Mouse (Mus musculus) G1E (cell line): ENCODE data around the gene Mapkapk3.

Experiments used
- CTCF ChIP-seq: IDR thresholded peaks from 2 replicates; pipeline ENCODE4 v1.5.1; 2012; ENCODE audit warnings: low read depth, low read length, inconsistent platforms, mixed read lengths
- GATA1 ChIP-seq: IDR thresholded peaks from 2 replicates; pipeline ENCODE4 v1.6.1; 2012; ENCODE audit warnings: borderline replicate concordance, low read length, inconsistent platforms, mixed read lengths
- GATA2 ChIP-seq: IDR thresholded peaks from 2 replicates; pipeline ENCODE4 v1.6.1; 2012; ENCODE audit warnings: low read depth, low read length, inconsistent platforms, borderline replicate concordance
- POLR2AphosphoS5 ChIP-seq: IDR thresholded peaks from 2 replicates; pipeline ENCODE4 v1.6.1; 2012; ENCODE audit warnings: low read depth, low read length, inconsistent platforms; ENCODE audit not compliant: insufficient replicate concordance
- TAL1 ChIP-seq: conservative IDR thresholded peaks from 2 replicates; pipeline ENCODE4 v1.6.1; 2012; ENCODE audit warnings: low read depth, low read length, inconsistent platforms, mixed read lengths

- TF ChIP-seq TAL1 (no peak), CTCF (no peak), GATA1 (no peak), POLR2AphosphoS5 (no peak), GATA2 (no peak)
Measured at GRCm38 (mm10) chr9:107280322-107281027, 9.2 kb downstream of the Mapkapk3 start.
